Mouse (Mus musculus): Measurements from ENCODE around the gene Abcg8. TPM values are rescaled to one million over a fixed set of nuclear protein-coding genes. Genes with fewer than 3 reads are reported as not detected.
A peak's percentile ranks its signal among the peaks of the same experiment; 100 is the strongest.

Gene Abcg8
- total RNA-seq, 2 experiments from 2014 or later, result not detected

GRCm38 (mm10) chr17:84696537-84696936, 20.4 kb downstream of the Abcg8 start:
- DNase-seq, result no peak
- intact Hi-C loops (cut with DNase I; ENCODE audit: low total_unique reads), result no loop called here

GRCm38 (mm10) chr17:84698727-84699126, 22.6 kb downstream of the Abcg8 start:
- peak; percentile 32 for DNase-seq
- intact Hi-C loops (cut with DNase I; ENCODE audit: low total_unique reads), result no loop called here

- intact Hi-C loops (cut with DNase I; ENCODE audit: low total_unique reads), result no loop called here
- no peak for DNase-seq
Measured at GRCm38 (mm10) chr17:84707407-84707806, 31.3 kb downstream of the Abcg8 start.

GRCm38 (mm10) chr17:84708818-84709217, 32.7 kb downstream of the Abcg8 start:
- DNase-seq, result no peak
- intact Hi-C loops (cut with DNase I; ENCODE audit: low total_unique reads), result no loop called here

GRCm38 (mm10) chr17:84709403-84709851, 33.3 kb downstream of the Abcg8 start:
- intact Hi-C loops (cut with DNase I; ENCODE audit: low total_unique reads), result no loop called here
- DNase-seq, result no peak

GRCm38 (mm10) chr17:84713563-84714164, 37.6 kb downstream of the Abcg8 start:
- intact Hi-C loops (cut with DNase I; ENCODE audit: low total_unique reads), result no loop called here
- DNase-seq, result no peak

- DNase-seq, result no peak
- intact Hi-C loops (cut with DNase I; ENCODE audit: low total_unique reads), result no loop called here
Measured at GRCm38 (mm10) chr17:84714930-84715329, 38.8 kb downstream of the Abcg8 start.

- DNase-seq, result no peak
- intact Hi-C loops (cut with DNase I; ENCODE audit: low total_unique reads), result no loop called here
Measured at GRCm38 (mm10) chr17:84716252-84716872, 40.3 kb downstream of the Abcg8 start.

GRCm38 (mm10) chr17:84717416-84717815, 41.3 kb downstream of the Abcg8 start:
- DNase-seq, result no peak

GRCm38 (mm10) chr17:84719105-84719504, 43.0 kb downstream of the Abcg8 start:
- no peak for DNase-seq
- intact Hi-C loops (cut with DNase I; ENCODE audit: low total_unique reads), result no loop called here

More at GRCm38 (mm10) chr17:84717416-84717815, 41.3 kb downstream of the Abcg8 start:
- intact Hi-C loops (cut with DNase I; ENCODE audit: low total_unique reads), result no loop called here

GRCm38 (mm10) chr17:84724028-84724427, 47.9 kb downstream of the Abcg8 start:
- DNase-seq, result no peak
- intact Hi-C loops (cut with DNase I; ENCODE audit: low total_unique reads), result no loop called here

- no peak for DNase-seq
- intact Hi-C loops (cut with DNase I; ENCODE audit: low total_unique reads), result no loop called here
Measured at GRCm38 (mm10) chr17:84725163-84725562, 49.1 kb downstream of the Abcg8 start.

GRCm38 (mm10) chr17:84728201-84728911, 52.3 kb downstream of the Abcg8 start:
- DNase-seq, result no peak
- intact Hi-C loops (cut with DNase I; ENCODE audit: low total_unique reads), result no loop called here

GRCm38 (mm10) chr17:84729140-84729539, 53.0 kb downstream of the Abcg8 start:
- DNase-seq, result no peak
- intact Hi-C loops (cut with DNase I; ENCODE audit: low total_unique reads), result no loop called here

GRCm38 (mm10) chr17:84731361-84731760, 55.3 kb downstream of the Abcg8 start:
- intact Hi-C loops (cut with DNase I; ENCODE audit: low total_unique reads), result no loop called here
- DNase-seq, result no peak

GRCm38 (mm10) chr17:84732612-84733011, 56.5 kb downstream of the Abcg8 start:
- no peak for DNase-seq
- intact Hi-C loops (cut with DNase I; ENCODE audit: low total_unique reads), result no loop called here

- DNase-seq, result no peak
- intact Hi-C loops (cut with DNase I; ENCODE audit: low total_unique reads), result no loop called here
Measured at GRCm38 (mm10) chr17:84736719-84737118, 60.6 kb downstream of the Abcg8 start.

- no peak for DNase-seq
- intact Hi-C loops (cut with DNase I; ENCODE audit: low total_unique reads), result no loop called here
Measured at GRCm38 (mm10) chr17:84738073-84738797, 62.1 kb downstream of the Abcg8 start.

- intact Hi-C loops (cut with DNase I; ENCODE audit: low total_unique reads), result no loop called here
- DNase-seq, result no peak
Measured at GRCm38 (mm10) chr17:84744256-84744655, 68.2 kb downstream of the Abcg8 start.

- intact Hi-C loops (cut with DNase I; ENCODE audit: low total_unique reads), result no loop called here
- DNase-seq, result no peak
Measured at GRCm38 (mm10) chr17:84745001-84745400, 68.9 kb downstream of the Abcg8 start.

Data from gastrocnemius, postnatal 14 days (tissue).